Mouse (Mus musculus) stomach, embryonic 15.5 days (tissue): ENCODE measurements at regions not wholly inside any gene's neighbourhood (a gene's known extent, or its start where the extent isn't known, plus 50 kb on each side); places are given as distances from the start of the nearest gene placed in this dataset.
A peak's percentile ranks its signal among the peaks of the same experiment; 100 is the strongest.

Experiments used
- ATAC-seq: fragments of 200-750 bp; cut with Nextera tagmentation; 2 replicates; pipeline ENCODE4 v1.8.0; 2017; ENCODE audit warnings: low read depth, moderate number of reproducible peaks, moderate TSS enrichment; ENCODE audit not compliant: insufficient read depth, low FRiP score
- H3K27ac ChIP-seq: fragments of 300-500 bp; sonication (generic); 2 replicates; pipeline ENCODE4 v1.5.1; 2015; ENCODE audit warnings: mild to moderate bottlenecking, inconsistent platforms
- H3K27me3 ChIP-seq: fragments of 300-500 bp; sonication (generic); replicated peaks from 2 replicates; pipeline ENCODE4 v1.6.1; 2015; ENCODE audit warnings: inconsistent platforms
- H3K36me3 ChIP-seq: fragments of 300-500 bp; sonication (generic); 2 replicates; pipeline ENCODE4 v1.6.1; 2015; ENCODE audit warnings: inconsistent platforms
- H3K4me1 ChIP-seq: fragments of 300-500 bp; sonication (generic); 2 replicates; pipeline ENCODE4 v1.6.1; 2015; ENCODE audit warnings: inconsistent platforms
- H3K4me2 ChIP-seq: fragments of 300-500 bp; sonication (generic); 2 replicates; pipeline ENCODE4 v1.6.1; 2015; ENCODE audit warnings: mild to moderate bottlenecking, inconsistent platforms
- H3K4me3 ChIP-seq: fragments of 300-500 bp; sonication (generic); replicated peaks from 2 replicates; pipeline ENCODE4 v1.5.1; 2015; ENCODE audit warnings: inconsistent platforms
- H3K9ac ChIP-seq: fragments of 300-500 bp; sonication (generic); 2 replicates; pipeline ENCODE4 v1.6.1; 2015; ENCODE audit warnings: inconsistent platforms
- H3K9me3 ChIP-seq: fragments of 300-500 bp; sonication (generic); 2 replicates; pipeline ENCODE4 v1.6.1; 2016; ENCODE audit warnings: inconsistent platforms
- whole genome bisulfite sequencing: fragments of 180-500 bp; shearing (Covaris S2); methylation state at CpG from one replicate; pipeline ENCODE4 v1.1.7; 2015; 5-methylcytosine and 5-hydroxymethylcytosine counted together

- 53% methylated on average over 13 of the region's 13 CpGs for WGBS
- Histone ChIP-seq H3K4me2 (no peak overlapping the region), H3K27me3 (no peaks in the 10 kb centered on the region), H3K27ac (no peak overlapping the region), H3K9me3 (no peaks in the 10 kb centered on the region), H3K4me1 (no peaks in the 10 kb centered on the region), H3K4me3 (no peak overlapping the region), H3K9ac (no peak overlapping the region), H3K36me3 (no peaks in the 10 kb centered on the region)
- ATAC-seq: no peak
Measured at GRCm38 (mm10) chr11:114168231-114168661, 101.4 kb upstream of the Sdk2 start.

GRCm38 (mm10) chr11:114165656-114166362 is 99.0 kb upstream of the Sdk2 start:
- no peak for ATAC-seq
- H3K36me3 ChIP-seq: no peaks in the 10 kb centered on the region
- no peak overlapping the region for H3K9ac ChIP-seq
- 22% methylated on average over 23 of the region's 23 CpGs for WGBS
- no peak overlapping the region for H3K27ac ChIP-seq
- H3K4me1 ChIP-seq: no peaks in the 10 kb centered on the region
- H3K27me3 ChIP-seq: no peaks in the 10 kb centered on the region
- peak overlapping the region; percentile 29; the same call in 1 of the 2 replicates for H3K4me2 ChIP-seq
- no peak overlapping the region for H3K4me3 ChIP-seq
- H3K9me3 ChIP-seq: no peaks in the 10 kb centered on the region

GRCm38 (mm10) chr11:114152716-114153115 is 85.9 kb upstream of the Sdk2 start:
- no peaks in the 10 kb centered on the region for H3K36me3 ChIP-seq
- 75% methylated on average over 15 of the region's 15 CpGs for WGBS
- H3K9me3 ChIP-seq: no peaks in the 10 kb centered on the region
- no peak for ATAC-seq
- no peaks in the 10 kb centered on the region for H3K27me3 ChIP-seq
- no peak overlapping the region for H3K4me3 ChIP-seq
- H3K4me2 ChIP-seq: no peak overlapping the region
- H3K27ac ChIP-seq: no peak overlapping the region
- no peaks in the 10 kb centered on the region for H3K4me1 ChIP-seq
- no peak overlapping the region for H3K9ac ChIP-seq

GRCm38 (mm10) chr11:114146334-114146733 is 79.5 kb upstream of the Sdk2 start:
- WGBS: 32% methylated on average over 5 of the region's 5 CpGs
- H3K9ac ChIP-seq: no peak overlapping the region
- no peak overlapping the region for H3K4me2 ChIP-seq
- no peaks in the 10 kb centered on the region for H3K9me3 ChIP-seq
- H3K27ac ChIP-seq: no peak overlapping the region
- H3K27me3 ChIP-seq: no peaks in the 10 kb centered on the region
- H3K4me3 ChIP-seq: no peak overlapping the region
- no peaks in the 10 kb centered on the region for H3K36me3 ChIP-seq
- H3K4me1 ChIP-seq: 0 out of 2 replicates have a peak, but pooled peaks cover 5% of the 10 kb centered on the region
- ATAC-seq: no peak

- H3K27me3 ChIP-seq: no peaks in the 10 kb centered on the region
- no peaks in the 10 kb centered on the region for H3K4me1 ChIP-seq
- no peak overlapping the region for H3K4me3 ChIP-seq
- H3K4me2 ChIP-seq: no peak overlapping the region
- no peaks in the 10 kb centered on the region for H3K36me3 ChIP-seq
- no peaks in the 10 kb centered on the region for H3K9me3 ChIP-seq
- no peak overlapping the region for H3K27ac ChIP-seq
- H3K9ac ChIP-seq: no peak overlapping the region
- 53% methylated on average over 8 of the region's 8 CpGs for WGBS
- ATAC-seq: no peak
Measured at GRCm38 (mm10) chr11:114129270-114129669, 62.4 kb upstream of the Sdk2 start.

- Histone ChIP-seq H3K9me3 (no peaks in the 10 kb centered on the region), H3K4me1 (no peaks in the 10 kb centered on the region), H3K27ac (no peak overlapping the region), H3K4me3 (no peak overlapping the region), H3K4me2 (no peak overlapping the region), H3K9ac (no peak overlapping the region), H3K27me3 (no peaks in the 10 kb centered on the region), H3K36me3 (no peaks in the 10 kb centered on the region)
- WGBS: 76% methylated on average over 8 of the region's 8 CpGs
- no peak for ATAC-seq
Measured at GRCm38 (mm10) chr11:114128841-114129240, 62.0 kb upstream of the Sdk2 start.

- Histone ChIP-seq H3K36me3 (no peaks in the 10 kb centered on the region), H3K4me1 (no peaks in the 10 kb centered on the region), H3K9ac (no peak overlapping the region), H3K4me2 (no peak overlapping the region), H3K9me3 (no peaks in the 10 kb centered on the region), H3K27ac (no peak overlapping the region), H3K27me3 (no peaks in the 10 kb centered on the region), H3K4me3 (no peak overlapping the region)
- WGBS: 20% methylated on average over 8 of the region's 8 CpGs
- no peak for ATAC-seq
Measured at GRCm38 (mm10) chr11:114127426-114127825, 60.6 kb upstream of the Sdk2 start.

- no peak overlapping the region for H3K9ac ChIP-seq
- 36% methylated on average over 12 of the region's 13 CpGs for WGBS
- H3K27ac ChIP-seq: no peak overlapping the region
- no peaks in the 10 kb centered on the region for H3K36me3 ChIP-seq
- H3K4me1 ChIP-seq: no peaks in the 10 kb centered on the region
- H3K4me2 ChIP-seq: no peak overlapping the region
- H3K9me3 ChIP-seq: no peaks in the 10 kb centered on the region
- ATAC-seq: no peak
- no peak overlapping the region for H3K4me3 ChIP-seq
- no peaks in the 10 kb centered on the region for H3K27me3 ChIP-seq
Measured at GRCm38 (mm10) chr11:114122175-114122574, 55.3 kb upstream of the Sdk2 start.

- ATAC-seq: no peak
- Histone ChIP-seq H3K4me2 (no peak overlapping the region), H3K27me3 (no peaks in the 10 kb centered on the region), H3K4me3 (no peak overlapping the region), H3K9ac (no peak overlapping the region), H3K36me3 (no peaks in the 10 kb centered on the region), H3K4me1 (no peaks in the 10 kb centered on the region), H3K27ac (no peak overlapping the region), H3K9me3 (no peaks in the 10 kb centered on the region)
- 80% methylated on average over 9 of the region's 9 CpGs for WGBS
Measured at GRCm38 (mm10) chr11:114119135-114119534, 52.3 kb upstream of the Sdk2 start.
